Mouse (Mus musculus): ENCODE results near the gene Prl3c1.

DNA sequence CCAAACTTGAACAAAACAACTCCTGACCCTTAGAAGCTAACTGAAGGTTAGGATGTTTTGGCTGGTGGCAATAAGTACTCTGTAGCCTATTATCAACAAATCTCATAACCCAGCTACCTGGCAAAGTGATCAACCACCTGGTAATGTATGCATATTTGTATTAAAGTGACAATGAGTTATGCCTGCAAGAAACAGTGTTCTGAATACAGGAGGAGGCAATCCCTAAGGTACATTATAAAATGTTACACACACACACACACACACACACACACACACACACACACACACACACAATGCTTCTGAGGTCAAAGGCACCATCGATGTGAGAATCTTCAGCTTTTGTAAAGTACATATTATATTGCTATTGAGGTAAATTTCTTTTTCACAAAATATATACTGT lies 45.1 kb downstream of the Prl3c1 start, which contains the start of gene Prl3b1:
- no peak for TF ChIP-seq EP300 (IDR thresholded peaks at IDR 0.05; ENCODE audit: low read depth)
- TF ChIP-seq CTCF (IDR thresholded peaks at IDR 0.05; ENCODE audit: low read depth): no peak
